Mouse (Mus musculus) embryonic fibroblast, embryonic 13.5 days (primary cell): ENCODE results near the gene Hist1h2ak. TPM values are rescaled to one million over a fixed set of nuclear protein-coding genes. Genes with fewer than 3 reads are reported as not detected.
A peak's percentile ranks its signal among the peaks of the same experiment; 100 is the strongest.
"Not testable (repeated sequence)": the region's sequence is repeated elsewhere in the genome, so short reads cannot be mapped to it uniquely, and the experiment has no call there.

Experiments used
- H3K27ac ChIP-seq: 2 replicates; pipeline ENCODE4 v1.5.1; 2012; ENCODE audit warnings: low read length, control low read depth, inconsistent platforms; ENCODE audit not compliant: insufficient read depth
- H3K4me1 ChIP-seq: 2 replicates; pipeline ENCODE4 v1.6.1; 2011; ENCODE audit warnings: low read length; ENCODE audit not compliant: control insufficient read depth, insufficient read depth
- H3K4me3 ChIP-seq: 2 replicates; pipeline ENCODE4 v1.5.1; 2011; ENCODE audit warnings: mild to moderate bottlenecking, control low read depth, low read length; ENCODE audit not compliant: insufficient read depth
- CTCF ChIP-seq: IDR thresholded peaks from 2 replicates; pipeline ENCODE4 v1.5.1; 2011; ENCODE audit warnings: mild to moderate bottlenecking, control low read depth, low read length, moderate library complexity, borderline replicate concordance; ENCODE audit not compliant: insufficient read depth
- POLR2A ChIP-seq: IDR thresholded peaks from 2 replicates; pipeline ENCODE4 v1.6.1; 2011; ENCODE audit warnings: low read depth, mild to moderate bottlenecking, control low read depth, low read length, moderate library complexity
- polyA plus RNA-seq: library from polyadenylated mRNA; stranded (reverse); fragments of >200 nt; gene quantifications from 2 replicates; pipeline ENCODE4 v1.2.4, GENCODE M21; 2011; ENCODE audit warnings: low read depth; ENCODE audit not compliant: missing spikeins, insufficient read length

The Hist1h2ak gene
- polyA plus RNA-seq, 1 experiment: 5.3 TPM

- TF ChIP-seq POLR2A: peak; percentile 80
- Histone ChIP-seq H3K4me3 (peak within 1 kb of the TSS; percentile 33), H3K27ac (peak within 1 kb of the TSS; percentile 49)
- not testable (repeated sequence) for H3K4me1 ChIP-seq
Measured at GRCm38 (mm10) chr13:21734906-21735767, 18.5 kb downstream of the Hist1h2ak start, which contains the start of gene Hist1h4j. Gene Hist1h4j (plus strand): TSS chr13:21735064.

- TF ChIP-seq CTCF: peak; percentile 68; the same call in 1 of the 2 replicates
- no peak for TF ChIP-seq POLR2A
- Histone ChIP-seq H3K4me1 (no peaks in the 10 kb centered on the region), H3K27ac (peak overlapping the region; percentile 49), H3K4me3 (peak overlapping the region; percentile 33)
Measured at GRCm38 (mm10) chr13:21734010-21734905, 19.4 kb downstream of the Hist1h2ak start.

- no peaks in the 10 kb centered on the region for H3K4me1 ChIP-seq
- no peak overlapping the region for H3K4me3 ChIP-seq
- no peak for TF ChIP-seq POLR2A
- no peak for TF ChIP-seq CTCF
- no peak overlapping the region for H3K27ac ChIP-seq
Measured at GRCm38 (mm10) chr13:21733466-21733865, 20.2 kb downstream of the Hist1h2ak start.

GRCm38 (mm10) chr13:21729544-21729943 lies 24.1 kb downstream of the Hist1h2ak start:
- H3K4me1 ChIP-seq: no peaks in the 10 kb centered on the region
- no peak overlapping the region for H3K4me3 ChIP-seq
- TF ChIP-seq POLR2A: no peak
- no peak for TF ChIP-seq CTCF
- no peak overlapping the region for H3K27ac ChIP-seq

GRCm38 (mm10) chr13:21727948-21728572 lies 25.6 kb downstream of the Hist1h2ak start:
- TF ChIP-seq POLR2A: no peak
- TF ChIP-seq CTCF: no peak
- H3K4me3 ChIP-seq: no peak overlapping the region
- H3K4me1 ChIP-seq: no peaks in the 10 kb centered on the region
- no peak overlapping the region for H3K27ac ChIP-seq

GRCm38 (mm10) chr13:21722993-21723836 lies 30.4 kb downstream of the Hist1h2ak start:
- Histone ChIP-seq H3K27ac (no peak overlapping the region), H3K4me3 (no peak overlapping the region), H3K4me1 (peaks cover 7% of the 10 kb centered on the region; the same call in 1 of the 2 replicates)
- TF ChIP-seq POLR2A (no peak), CTCF (no peak)

GRCm38 (mm10) chr13:21722373-21722925 lies 31.2 kb downstream of the Hist1h2ak start:
- H3K4me1 ChIP-seq: peaks cover 7% of the 10 kb centered on the region; the same call in 1 of the 2 replicates
- TF ChIP-seq CTCF (no peak), POLR2A (peak; percentile 54; the same call in 1 of the 2 replicates)
- no peak overlapping the region for H3K4me3 ChIP-seq
- H3K27ac ChIP-seq: peak overlapping the region; percentile 56

- Histone ChIP-seq H3K4me3 (peak within 1 kb of the TSS; percentile 33), H3K27ac (peak within 1 kb of the TSS; percentile 56)
- peak; percentile 94 for TF ChIP-seq POLR2A
- H3K4me1 ChIP-seq: not testable (repeated sequence)
Measured at GRCm38 (mm10) chr13:21721757-21722372, 31.8 kb downstream of the Hist1h2ak start, which contains the start of gene Hist1h2bm. Gene Hist1h2bm (plus strand): TSS chr13:21722044.

- Histone ChIP-seq H3K4me3 (peak overlapping the region; percentile 33), H3K27ac (peak overlapping the region; percentile 53)
- not testable (repeated sequence) for H3K4me1 ChIP-seq
Measured at GRCm38 (mm10) chr13:21721107-21721756, 32.4 kb downstream of the Hist1h2ak start.
